Mouse (Mus musculus): ENCODE results near the gene Sft2d2.

- TF ChIP-seq CTCF (IDR thresholded peaks at IDR 0.05; ENCODE audit: low read depth, low read length) (no peak), POLR2A (IDR thresholded peaks at IDR 0.05; ENCODE audit: extremely low read depth, insufficient read depth, low read length) (no peak)
Observed at GRCm38 (mm10) chr1:165178075-165178474, 16.2 kb downstream of the Sft2d2 start.

Measured in liver, adult 2 months (tissue).